Mouse (Mus musculus): Measurements from ENCODE around the gene Pitpnm1. TPM values are rescaled to one million over a fixed set of nuclear protein-coding genes. Genes with fewer than 3 reads are reported as not detected.
A peak's percentile ranks its signal among the peaks of the same experiment; 100 is the strongest.
"Not testable (repeated sequence)": the region's sequence is repeated elsewhere in the genome, so short reads cannot be mapped to it uniquely, and the experiment has no call there.

The Pitpnm1 gene
- polyA plus RNA-seq, 1 experiment from 2014 or later = 9.2 TPM

GRCm38 (mm10) chr19:4125741-4126696 lies 26.2 kb downstream of the Pitpnm1 start, which contains the start of gene Aip:
TSS of gene Aip (minus strand) at chr19:4125858.
- H3K4me3 ChIP-seq (ENCODE audit: low read depth, low read length) = peak within 1 kb of the TSS; percentile 80
- H3K9ac ChIP-seq (replicated peaks; ENCODE audit: low read depth, low read length) = peak within 1 kb of the TSS; percentile 77
- H3K27ac ChIP-seq (ENCODE audit: low read length) = peak within 1 kb of the TSS; percentile 39; the same call in 1 of the 2 replicates
- under 1% methylated on average over 60 of the region's 64 CpGs for WGBS
- H3K27me3 ChIP-seq (ENCODE audit: control insufficient read depth, insufficient read depth, low read length) = no peaks in the 10 kb centered on the region
- H3K4me2 ChIP-seq (replicated peaks; ENCODE audit: low read depth, low read length) = peak within 1 kb of the TSS; percentile 86
- no peaks in the 10 kb centered on the region for H3K9me3 ChIP-seq (ENCODE audit: control insufficient read depth, low read depth, low read length)
- H3K36me3 ChIP-seq (ENCODE audit: control insufficient read depth, insufficient read depth, low read length) = peaks cover 13% of the 10 kb centered on the region; the same call in 1 of the 2 replicates
- H3K4me1 ChIP-seq (ENCODE audit: control insufficient read depth, insufficient read depth, low read length) = peaks cover 11% of the 10 kb centered on the region
- peak; percentile 94 for ATAC-seq (ENCODE audit: insufficient number of reproducible peaks, insufficient read depth, low FRiP score, low read depth)

DNA sequence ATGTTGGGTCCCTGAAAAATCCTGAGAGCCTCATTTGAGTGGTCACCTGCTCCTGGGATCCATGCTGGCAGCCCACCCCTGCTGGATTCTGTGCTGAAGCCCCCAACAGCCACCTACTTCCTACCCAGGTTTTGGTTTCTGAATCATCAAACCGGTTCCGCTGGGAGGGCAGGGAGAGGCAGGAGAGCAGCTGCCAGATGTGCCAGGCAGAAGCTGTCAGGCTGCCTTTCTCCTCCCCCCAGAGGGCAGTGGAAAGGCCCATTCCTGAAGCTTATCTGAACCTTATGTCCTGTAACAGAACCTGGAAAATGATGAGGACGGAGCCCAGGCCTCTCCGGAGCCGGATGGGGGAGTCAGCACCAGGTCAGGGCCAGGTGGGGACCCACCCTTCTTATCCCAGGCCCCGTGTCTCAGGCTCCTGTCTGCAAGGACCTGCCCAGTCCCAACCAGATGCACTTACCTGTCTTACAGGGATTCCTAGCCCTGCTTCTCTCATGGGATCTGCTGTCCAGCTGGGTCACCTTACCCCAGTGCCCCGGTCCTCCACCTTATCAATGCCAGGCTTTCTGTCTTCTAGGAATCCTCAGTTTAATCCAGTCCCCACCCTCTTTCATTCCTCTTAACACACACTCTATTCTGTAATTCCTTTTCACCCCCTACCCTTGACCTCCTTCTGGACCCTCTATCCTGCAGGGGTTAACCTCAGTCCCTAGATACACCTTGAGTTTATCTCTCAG lies 27.1 kb downstream of the Pitpnm1 start:
- Histone ChIP-seq H3K27me3 (ENCODE audit: control insufficient read depth, insufficient read depth, low read length) (no peaks in the 10 kb centered on the region), H3K27ac (ENCODE audit: low read length) (no peak overlapping the region), H3K9ac (replicated peaks; ENCODE audit: low read depth, low read length) (peak overlapping the region; percentile 77), H3K4me3 (ENCODE audit: low read depth, low read length) (peak overlapping the region; percentile 80), H3K9me3 (ENCODE audit: control insufficient read depth, low read depth, low read length) (no peaks in the 10 kb centered on the region), H3K4me1 (ENCODE audit: control insufficient read depth, insufficient read depth, low read length) (peaks cover 11% of the 10 kb centered on the region), H3K4me2 (replicated peaks; ENCODE audit: low read depth, low read length) (peak overlapping the region; percentile 86), H3K36me3 (ENCODE audit: control insufficient read depth, insufficient read depth, low read length) (peaks cover 22% of the 10 kb centered on the region)
- ATAC-seq (ENCODE audit: insufficient number of reproducible peaks, insufficient read depth, low FRiP score, low read depth) = no peak
- whole genome bisulfite sequencing = 59% methylated on average over 7 of the region's 7 CpGs

- 91% methylated on average over 7 of the region's 7 CpGs for WGBS
- Histone ChIP-seq H3K9me3 (ENCODE audit: control insufficient read depth, low read depth, low read length) (no peaks in the 10 kb centered on the region), H3K4me2 (replicated peaks; ENCODE audit: low read depth, low read length) (no peak overlapping the region), H3K27me3 (ENCODE audit: control insufficient read depth, insufficient read depth, low read length) (no peaks in the 10 kb centered on the region), H3K4me1 (ENCODE audit: control insufficient read depth, insufficient read depth, low read length) (peaks cover 11% of the 10 kb centered on the region), H3K9ac (replicated peaks; ENCODE audit: low read depth, low read length) (no peak overlapping the region), H3K4me3 (ENCODE audit: low read depth, low read length) (no peak overlapping the region), H3K36me3 (ENCODE audit: control insufficient read depth, insufficient read depth, low read length) (peaks cover 34% of the 10 kb centered on the region), H3K27ac (ENCODE audit: low read length) (no peak overlapping the region)
- ATAC-seq (ENCODE audit: insufficient number of reproducible peaks, insufficient read depth, low FRiP score, low read depth) = no peak
Observed at GRCm38 (mm10) chr19:4129462-4129861, 29.7 kb downstream of the Pitpnm1 start.

DNA sequence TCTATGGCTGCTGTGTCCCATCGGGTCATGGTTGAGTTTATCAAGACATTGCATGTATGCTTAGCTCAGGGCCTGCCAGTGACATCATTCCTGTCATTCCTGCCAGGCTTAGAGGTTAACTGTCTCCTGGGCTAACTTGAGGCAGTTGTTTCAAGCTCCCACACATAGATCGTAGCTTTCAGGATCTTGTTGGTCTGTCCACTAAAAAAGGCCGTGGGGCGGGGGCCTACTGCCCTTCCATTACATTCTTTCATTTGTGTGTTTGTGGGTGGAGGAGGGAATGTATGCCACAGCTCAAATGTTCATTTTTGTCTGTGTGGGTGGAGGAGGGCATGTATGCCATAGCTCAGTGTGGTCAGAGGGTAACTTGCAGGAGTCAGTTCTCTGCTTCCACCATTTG lies 30.3 kb downstream of the Pitpnm1 start:
- Histone ChIP-seq H3K9ac (replicated peaks; ENCODE audit: low read depth, low read length) (no peak overlapping the region), H3K27me3 (ENCODE audit: control insufficient read depth, insufficient read depth, low read length) (no peaks in the 10 kb centered on the region), H3K4me1 (ENCODE audit: control insufficient read depth, insufficient read depth, low read length) (peaks cover 11% of the 10 kb centered on the region), H3K36me3 (ENCODE audit: control insufficient read depth, insufficient read depth, low read length) (peaks cover 34% of the 10 kb centered on the region), H3K4me2 (replicated peaks; ENCODE audit: low read depth, low read length) (no peak overlapping the region), H3K9me3 (ENCODE audit: control insufficient read depth, low read depth, low read length) (no peaks in the 10 kb centered on the region), H3K27ac (ENCODE audit: low read length) (no peak overlapping the region), H3K4me3 (ENCODE audit: low read depth, low read length) (no peak overlapping the region)
- no peak for ATAC-seq (ENCODE audit: insufficient number of reproducible peaks, insufficient read depth, low FRiP score, low read depth)
- WGBS = 86% methylated on average over 4 of the region's 4 CpGs

- peaks cover 34% of the 10 kb centered on the region for H3K36me3 ChIP-seq (ENCODE audit: control insufficient read depth, insufficient read depth, low read length)
- H3K4me3 ChIP-seq (ENCODE audit: low read depth, low read length) = no peak overlapping the region
- H3K27ac ChIP-seq (ENCODE audit: low read length) = no peak overlapping the region
- WGBS = 95% methylated on average over 5 of the region's 5 CpGs
- H3K4me2 ChIP-seq (replicated peaks; ENCODE audit: low read depth, low read length) = no peak overlapping the region
- peaks cover 11% of the 10 kb centered on the region for H3K4me1 ChIP-seq (ENCODE audit: control insufficient read depth, insufficient read depth, low read length)
- H3K9ac ChIP-seq (replicated peaks; ENCODE audit: low read depth, low read length) = no peak overlapping the region
- no peaks in the 10 kb centered on the region for H3K27me3 ChIP-seq (ENCODE audit: control insufficient read depth, insufficient read depth, low read length)
- H3K9me3 ChIP-seq (ENCODE audit: control insufficient read depth, low read depth, low read length) = no peaks in the 10 kb centered on the region
- no peak for ATAC-seq (ENCODE audit: insufficient number of reproducible peaks, insufficient read depth, low FRiP score, low read depth)
Observed at GRCm38 (mm10) chr19:4131075-4131474, 31.3 kb downstream of the Pitpnm1 start.

DNA sequence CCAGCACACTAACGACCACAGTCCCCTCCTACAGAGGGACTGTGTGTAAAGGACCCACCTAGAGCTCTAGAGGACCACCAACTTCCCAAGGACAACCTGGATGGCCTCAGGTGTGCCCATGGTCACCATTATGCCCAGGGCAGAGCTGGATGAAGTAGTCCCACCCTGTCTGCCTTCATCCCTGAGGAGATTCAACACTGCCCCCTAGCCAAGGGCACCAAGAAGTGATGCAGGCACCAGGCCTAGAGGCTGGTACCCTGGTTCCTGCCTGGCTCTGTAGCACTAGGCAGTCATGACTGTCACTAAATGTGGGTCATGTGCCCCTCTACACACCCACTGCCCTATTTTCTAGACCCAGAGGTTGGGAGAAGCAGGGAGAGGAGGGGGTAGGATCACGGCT lies 32.0 kb downstream of the Pitpnm1 start:
- H3K36me3 ChIP-seq (ENCODE audit: control insufficient read depth, insufficient read depth, low read length) = peaks cover 34% of the 10 kb centered on the region
- no peak overlapping the region for H3K4me3 ChIP-seq (ENCODE audit: low read depth, low read length)
- H3K27ac ChIP-seq (ENCODE audit: low read length) = no peak overlapping the region
- peaks cover 7% of the 10 kb centered on the region for H3K4me1 ChIP-seq (ENCODE audit: control insufficient read depth, insufficient read depth, low read length)
- no peak for ATAC-seq (ENCODE audit: insufficient number of reproducible peaks, insufficient read depth, low FRiP score, low read depth)
- H3K4me2 ChIP-seq (replicated peaks; ENCODE audit: low read depth, low read length) = no peak overlapping the region
- no peak overlapping the region for H3K9ac ChIP-seq (replicated peaks; ENCODE audit: low read depth, low read length)
- H3K9me3 ChIP-seq (ENCODE audit: control insufficient read depth, low read depth, low read length) = no peaks in the 10 kb centered on the region
- 76% methylated on average over 2 of the region's 2 CpGs for WGBS
- H3K27me3 ChIP-seq (ENCODE audit: control insufficient read depth, insufficient read depth, low read length) = no peaks in the 10 kb centered on the region

- 78% methylated on average over 4 of the region's 4 CpGs for WGBS
- Histone ChIP-seq H3K4me1 (ENCODE audit: control insufficient read depth, insufficient read depth, low read length) (no peaks in the 10 kb centered on the region), H3K4me2 (replicated peaks; ENCODE audit: low read depth, low read length) (no peak overlapping the region), H3K36me3 (ENCODE audit: control insufficient read depth, insufficient read depth, low read length) (peaks cover 30% of the 10 kb centered on the region), H3K4me3 (ENCODE audit: low read depth, low read length) (no peak overlapping the region), H3K9me3 (ENCODE audit: control insufficient read depth, low read depth, low read length) (no peaks in the 10 kb centered on the region), H3K9ac (replicated peaks; ENCODE audit: low read depth, low read length) (no peak overlapping the region), H3K27ac (ENCODE audit: low read length) (no peak overlapping the region), H3K27me3 (ENCODE audit: control insufficient read depth, insufficient read depth, low read length) (no peaks in the 10 kb centered on the region)
- ATAC-seq (ENCODE audit: insufficient number of reproducible peaks, insufficient read depth, low FRiP score, low read depth) = no peak
Observed at GRCm38 (mm10) chr19:4134354-4134753, 34.6 kb downstream of the Pitpnm1 start.

GRCm38 (mm10) chr19:4135229-4135962 lies 35.6 kb downstream of the Pitpnm1 start:
- WGBS = 76% methylated on average over 6 of the region's 6 CpGs
- H3K4me2 ChIP-seq (replicated peaks; ENCODE audit: low read depth, low read length); H3K27ac ChIP-seq (ENCODE audit: low read length); H3K9ac ChIP-seq (replicated peaks; ENCODE audit: low read depth, low read length); H3K27me3 ChIP-seq (ENCODE audit: control insufficient read depth, insufficient read depth, low read length); H3K4me3 ChIP-seq (ENCODE audit: low read depth, low read length); H3K4me1 ChIP-seq (ENCODE audit: control insufficient read depth, insufficient read depth, low read length); H3K9me3 ChIP-seq (ENCODE audit: control insufficient read depth, low read depth, low read length); ATAC-seq (ENCODE audit: insufficient number of reproducible peaks, insufficient read depth, low FRiP score, low read depth): not testable (repeated sequence)
- peaks cover 23% of the 10 kb centered on the region for H3K36me3 ChIP-seq (ENCODE audit: control insufficient read depth, insufficient read depth, low read length)
